Mouse (Mus musculus) layer of hippocampus, postnatal 14 days (tissue): ENCODE results near the gene Krt19. TPM values are rescaled to one million over a fixed set of nuclear protein-coding genes. Genes with fewer than 3 reads are reported as not detected.

Experiments used
- DNase-seq, 2 experiments: peaks; one replicate each; pipeline ENCODE4 v3.0.0; 2021 to 2022; ENCODE audit warnings: low spot score in 2 of 2, mixed read lengths in 1 of 2
- long read RNA-seq, 2 experiments: library from polyadenylated mRNA; stranded (forward); transcript quantifications; one replicate each; pipeline ENCODE4 v2.0.0; 2021
- total RNA-seq, 2 experiments: library from RNA; stranded (reverse); gene quantifications; 2 replicates each; pipeline ENCODE4 v1.2.3; 2021

The Krt19 gene
- total RNA-seq = under 1 TPM; 0.48 to 0.81 TPM
- long read RNA-seq, experiment 1 = 0 reads
- long read RNA-seq, experiment 2 = 0 reads

DNA sequence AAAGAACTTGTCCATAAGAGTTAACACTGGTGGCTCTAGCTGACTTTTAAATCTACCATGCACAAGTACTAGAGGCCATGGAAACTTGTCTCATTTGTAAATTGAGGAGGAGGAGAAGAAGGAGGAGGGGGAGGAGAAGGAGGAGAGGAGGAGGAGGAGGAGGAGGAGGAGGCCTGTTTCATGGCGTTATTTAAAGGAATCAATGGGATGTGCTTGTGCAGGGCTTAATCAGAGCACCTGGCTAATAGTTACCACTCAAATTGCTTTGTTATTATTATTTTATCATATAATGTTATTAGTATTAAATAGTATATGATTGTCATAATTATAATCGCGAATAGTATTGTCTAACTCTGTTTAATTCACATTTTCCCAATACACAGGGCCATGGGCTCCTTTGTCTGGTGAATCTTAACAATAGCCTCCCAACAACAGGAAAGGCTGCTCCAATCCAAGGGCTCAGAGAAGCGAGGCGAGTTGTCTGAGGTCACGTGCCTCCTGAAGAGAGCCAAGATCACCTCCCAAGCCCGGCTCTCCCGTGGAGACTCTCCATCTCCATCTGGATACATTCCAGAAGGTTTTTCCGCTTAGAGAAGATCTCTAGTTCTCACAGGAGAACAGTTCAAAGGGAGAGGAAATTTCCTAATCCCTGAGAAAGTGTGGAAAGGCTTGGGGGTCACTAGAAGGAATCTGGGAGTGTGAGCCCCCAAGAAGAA is at the start of gene Krt19:
TSS of gene Krt19 (minus strand) at position 51 of the 716 bp plus-strand sequence.
- DNase-seq = no peak

DNA sequence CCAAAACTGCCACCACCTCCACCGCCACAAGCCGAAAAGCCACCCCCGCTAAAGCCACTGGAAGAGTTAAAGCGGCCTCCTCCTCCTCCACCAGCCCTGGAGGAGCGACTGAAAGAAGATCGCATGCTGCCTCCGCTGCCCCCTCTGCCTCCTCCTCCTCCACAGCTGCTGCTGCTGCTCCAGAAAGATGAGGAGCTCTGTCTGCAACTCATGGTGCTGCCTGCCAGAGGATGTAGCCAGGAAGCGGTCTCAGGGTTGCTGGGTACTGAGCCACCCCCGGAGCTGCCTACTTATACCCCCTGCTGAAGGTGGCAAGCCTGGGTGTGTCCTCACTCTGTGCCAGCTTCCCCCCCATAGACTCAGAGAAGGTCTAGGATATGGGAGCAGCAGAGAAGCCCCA is 44.5 kb upstream of the Krt19 start, which contains the start of gene Krt9:
TSS of gene Krt9 (minus strand) at position 255 of the 400 bp plus-strand sequence.
- no peak for DNase-seq

DNA sequence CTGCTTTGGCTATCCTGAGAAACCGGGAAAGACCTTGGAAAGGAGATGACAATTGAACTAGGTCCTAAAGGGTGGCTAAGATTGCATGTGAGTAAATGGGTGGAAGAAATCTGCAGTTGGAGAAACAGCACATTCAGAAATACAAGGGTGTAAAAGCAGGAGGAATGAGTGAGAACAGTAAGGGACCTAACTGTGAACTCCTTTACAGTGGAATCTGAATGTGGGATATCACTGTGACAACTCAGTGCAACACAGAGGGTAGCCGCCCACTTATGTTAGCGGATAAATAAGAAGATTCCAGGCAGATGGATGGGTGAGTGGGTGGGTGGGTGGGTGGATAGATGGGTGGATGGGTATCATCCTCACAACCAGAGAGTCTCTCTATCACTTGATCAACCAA is 43.4 kb upstream of the Krt19 start:
- DNase-seq = no peak

DNA sequence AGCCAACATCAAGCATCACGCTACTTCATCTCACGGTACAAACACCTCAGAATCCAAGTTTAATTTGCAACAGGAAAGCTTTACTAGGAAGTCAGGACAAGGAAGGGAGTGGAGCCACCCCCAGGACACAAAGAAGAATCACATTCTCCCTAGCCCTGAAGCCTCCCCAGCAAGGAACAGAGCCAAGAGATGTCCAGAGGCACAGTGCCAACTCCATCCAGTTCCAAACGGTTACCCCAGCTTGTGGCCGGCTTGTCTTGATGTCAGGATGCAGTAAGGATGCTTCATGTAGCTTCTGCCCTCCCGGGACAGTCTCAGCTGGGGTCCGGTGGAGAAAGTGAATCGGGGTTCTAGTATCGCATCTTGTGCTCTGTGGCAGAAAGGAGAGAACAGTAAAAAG is 38.3 kb upstream of the Krt19 start:
- no peak for DNase-seq

DNA sequence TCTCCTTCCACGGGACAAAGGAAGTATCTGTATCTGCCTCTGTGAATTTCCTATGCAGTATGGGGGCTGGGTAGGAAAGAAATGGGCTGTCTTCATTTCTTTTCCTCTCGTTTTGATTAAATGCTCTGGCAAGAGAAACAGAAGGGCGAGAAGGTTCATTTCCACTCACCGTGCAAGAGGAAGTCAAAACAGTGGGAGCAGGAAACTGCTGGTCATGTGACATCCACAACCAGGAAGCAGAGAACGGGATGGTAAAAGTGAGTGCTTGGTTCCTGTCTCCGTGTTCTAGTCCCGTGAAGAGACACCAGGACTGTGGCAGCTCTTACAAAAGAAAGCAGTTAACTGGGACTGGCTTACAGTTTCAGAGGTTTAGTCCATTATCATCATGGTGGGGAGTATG is 33.3 kb upstream of the Krt19 start:
- DNase-seq = no peak

DNA sequence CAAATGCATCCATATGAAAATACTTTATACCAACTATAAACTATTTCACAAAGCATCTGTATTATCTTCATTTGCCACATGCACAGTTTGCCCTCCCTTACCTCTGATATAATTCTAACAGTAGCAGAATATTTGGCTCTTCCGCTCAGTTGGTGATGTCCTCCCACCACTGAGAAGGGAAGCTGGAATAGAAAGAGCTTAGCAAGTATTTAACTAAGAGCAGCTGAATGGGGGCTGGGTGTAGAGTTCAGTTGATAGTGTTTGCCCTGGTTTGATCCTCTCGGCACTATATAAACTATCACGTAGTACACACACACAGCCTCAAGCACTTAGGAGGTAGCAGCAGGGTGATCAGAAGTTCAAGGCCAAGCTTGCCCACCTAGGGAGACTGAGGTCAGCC is 30.8 kb upstream of the Krt19 start:
- DNase-seq = no peak

DNA sequence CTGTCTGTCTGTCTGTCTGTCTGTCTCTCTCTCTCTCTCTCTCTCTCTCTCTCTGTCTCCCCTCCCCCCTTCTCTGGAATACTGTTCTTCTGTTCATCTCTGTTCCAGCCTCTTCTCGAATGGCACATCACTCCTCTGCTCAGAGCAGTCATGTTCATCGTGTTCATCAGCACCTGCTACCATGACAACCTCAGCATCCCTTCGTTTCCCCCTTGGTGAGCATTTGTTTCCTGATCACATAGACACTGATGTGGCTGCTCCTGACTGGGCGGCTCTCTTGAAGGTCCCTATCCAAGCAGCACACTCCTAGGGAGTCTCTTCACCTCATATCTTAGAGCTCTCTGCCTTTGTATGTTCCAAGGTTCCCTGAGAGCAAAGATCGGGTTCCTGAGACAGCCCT is 29.8 kb upstream of the Krt19 start:
- DNase-seq = peak; percentile 22 to 61

DNA sequence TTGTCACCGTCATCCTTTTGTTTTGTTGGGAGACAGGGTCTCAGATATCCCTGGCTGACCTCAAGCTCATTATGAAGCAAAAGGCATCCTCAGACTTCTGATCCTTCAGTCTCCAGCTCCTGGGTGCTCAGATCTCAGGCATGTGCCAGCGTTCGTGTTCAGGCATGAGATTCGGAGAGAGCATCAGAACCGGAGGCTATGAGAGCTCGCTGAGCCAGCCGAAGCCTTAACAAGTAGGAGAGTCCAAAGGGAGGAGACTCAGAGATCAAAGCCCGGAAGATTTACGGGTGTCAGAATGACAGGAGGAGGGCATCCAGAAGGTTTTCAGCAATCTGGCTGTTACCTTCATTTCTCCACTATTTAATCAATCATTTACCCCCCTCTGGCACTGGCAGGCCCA is 28.3 kb upstream of the Krt19 start:
- DNase-seq = no peak

DNA sequence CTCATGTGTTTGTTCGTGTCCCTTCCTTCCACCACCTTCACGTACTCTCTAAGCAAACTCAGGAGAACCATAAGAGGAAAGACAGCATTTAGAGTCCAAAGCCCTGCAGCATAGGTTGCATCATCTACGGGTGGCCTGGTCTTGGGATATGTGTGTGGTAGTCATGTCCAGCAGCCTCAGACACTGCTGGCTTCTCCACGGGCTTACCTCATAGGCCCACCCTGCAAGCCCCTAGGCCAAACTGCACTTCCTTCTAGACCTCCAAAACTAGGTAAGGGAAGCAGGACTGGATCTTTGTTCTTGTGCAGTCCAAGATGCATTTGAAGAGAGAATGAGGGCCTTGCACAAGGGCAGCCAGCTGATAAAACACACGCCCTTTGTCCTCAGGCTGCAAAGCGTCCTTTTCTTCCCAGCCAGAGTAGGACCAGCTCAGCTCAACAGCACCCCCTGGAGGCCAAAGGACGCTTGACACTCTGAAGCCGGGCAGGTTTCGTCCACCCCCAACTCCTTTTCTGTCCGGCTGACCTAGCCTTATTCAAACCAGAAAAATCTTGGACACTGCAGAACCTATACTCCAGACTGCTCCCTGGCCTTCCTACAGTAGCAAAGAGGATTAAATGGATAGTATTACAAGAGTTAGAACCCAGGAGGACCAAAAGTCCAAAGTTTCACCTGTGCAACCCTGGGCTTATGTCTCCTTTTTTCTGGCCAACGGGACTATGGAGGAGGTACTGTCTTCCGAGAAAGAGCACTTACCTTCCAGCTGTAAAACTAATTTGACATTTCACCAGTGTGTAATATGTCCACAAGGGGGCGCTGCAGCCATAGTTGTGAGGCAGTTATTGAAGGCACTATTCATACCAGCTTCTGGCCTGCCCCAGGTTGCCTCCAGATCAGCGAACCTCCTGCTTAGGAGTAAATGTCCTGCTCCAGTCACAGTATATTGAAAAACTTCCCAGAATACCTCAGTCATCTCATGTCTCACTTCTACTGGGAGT is 20.6 kb upstream of the Krt19 start:
- DNase-seq = peak; percentile 67 to 81

DNA sequence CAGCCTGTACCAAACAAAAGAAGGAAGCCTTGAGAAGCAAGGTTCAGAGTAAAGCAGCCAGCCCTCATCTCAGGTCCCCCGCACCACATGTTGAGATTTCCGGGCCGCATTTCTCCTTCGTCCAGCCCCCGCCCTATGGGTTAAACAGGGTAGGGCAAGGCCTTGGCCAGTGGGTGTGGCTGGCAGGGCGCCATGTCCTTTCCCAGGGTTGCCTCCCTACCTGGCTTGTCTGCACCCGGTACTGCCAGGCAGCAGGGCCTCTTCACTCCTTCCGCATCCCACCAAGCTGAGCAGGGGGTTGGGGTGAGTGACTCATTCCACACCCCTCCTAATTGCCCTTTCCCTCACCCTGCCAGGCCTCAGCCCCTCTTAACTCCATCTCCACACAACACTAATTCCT is 19.6 kb upstream of the Krt19 start:
- no peak for DNase-seq

DNA sequence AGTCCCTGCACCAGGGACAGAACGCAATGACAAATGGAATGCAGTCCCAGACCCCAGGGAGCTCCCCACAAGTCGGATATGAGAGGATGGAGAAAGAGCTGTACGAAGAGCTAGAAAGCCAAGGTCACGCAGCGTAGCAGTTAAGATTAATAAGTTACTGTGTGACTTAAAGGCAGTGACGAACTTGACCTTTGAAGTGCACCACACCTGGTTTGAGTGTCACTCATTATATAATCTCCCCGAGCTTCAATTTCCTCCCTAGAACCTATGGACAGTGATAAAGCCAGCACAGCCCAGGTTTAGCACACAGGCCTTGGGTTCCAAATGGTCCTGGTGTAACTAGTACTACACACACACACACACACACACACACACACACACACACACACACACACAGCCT is 15.9 kb upstream of the Krt19 start:
- no peak for DNase-seq

DNA sequence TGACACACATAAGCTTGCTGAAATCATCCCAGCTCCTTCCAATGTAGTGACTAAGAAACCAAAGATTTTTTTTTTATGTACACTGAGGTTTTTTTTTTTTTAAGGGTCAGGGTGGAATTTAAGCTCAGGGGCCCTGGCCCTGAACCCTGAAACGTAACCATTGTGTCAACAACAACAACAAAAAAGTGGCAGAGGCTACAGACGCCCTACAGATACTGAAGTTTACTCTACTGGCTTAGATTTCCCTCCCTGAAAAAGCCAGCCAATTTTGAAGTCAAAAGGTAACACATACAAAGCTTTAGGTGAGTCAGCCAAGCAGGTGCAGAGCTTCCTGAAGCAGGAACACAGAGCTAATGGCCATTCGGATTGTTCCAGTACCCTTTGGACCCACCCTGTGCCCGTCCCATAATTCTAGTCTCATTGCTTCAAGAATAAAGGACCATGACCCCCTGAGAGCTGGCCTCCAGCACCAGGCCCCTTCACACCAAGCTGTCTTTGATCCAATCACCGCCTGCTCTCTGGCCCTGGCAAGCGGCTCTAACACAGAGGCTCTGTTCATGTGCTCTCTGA is 9.5 kb upstream of the Krt19 start:
- no peak for DNase-seq

DNA sequence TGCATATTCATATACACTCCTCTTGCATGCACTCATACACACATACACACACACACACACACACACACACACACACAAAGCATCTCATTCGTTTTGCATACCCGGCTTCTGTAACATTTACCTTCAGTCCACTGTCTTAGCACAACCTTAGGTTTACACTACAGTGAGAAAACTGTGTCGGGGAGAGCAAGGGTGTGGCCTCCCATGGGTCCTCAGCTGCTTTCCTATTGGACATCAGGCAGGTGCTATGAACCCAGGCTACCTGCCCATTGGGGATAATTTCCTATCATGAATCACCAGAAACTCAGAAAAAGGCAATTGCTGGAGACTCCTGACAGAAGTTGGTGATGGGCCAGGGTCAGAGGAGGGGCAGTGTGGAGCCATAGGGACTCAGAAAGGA is 8.9 kb upstream of the Krt19 start:
- DNase-seq = no peak

DNA sequence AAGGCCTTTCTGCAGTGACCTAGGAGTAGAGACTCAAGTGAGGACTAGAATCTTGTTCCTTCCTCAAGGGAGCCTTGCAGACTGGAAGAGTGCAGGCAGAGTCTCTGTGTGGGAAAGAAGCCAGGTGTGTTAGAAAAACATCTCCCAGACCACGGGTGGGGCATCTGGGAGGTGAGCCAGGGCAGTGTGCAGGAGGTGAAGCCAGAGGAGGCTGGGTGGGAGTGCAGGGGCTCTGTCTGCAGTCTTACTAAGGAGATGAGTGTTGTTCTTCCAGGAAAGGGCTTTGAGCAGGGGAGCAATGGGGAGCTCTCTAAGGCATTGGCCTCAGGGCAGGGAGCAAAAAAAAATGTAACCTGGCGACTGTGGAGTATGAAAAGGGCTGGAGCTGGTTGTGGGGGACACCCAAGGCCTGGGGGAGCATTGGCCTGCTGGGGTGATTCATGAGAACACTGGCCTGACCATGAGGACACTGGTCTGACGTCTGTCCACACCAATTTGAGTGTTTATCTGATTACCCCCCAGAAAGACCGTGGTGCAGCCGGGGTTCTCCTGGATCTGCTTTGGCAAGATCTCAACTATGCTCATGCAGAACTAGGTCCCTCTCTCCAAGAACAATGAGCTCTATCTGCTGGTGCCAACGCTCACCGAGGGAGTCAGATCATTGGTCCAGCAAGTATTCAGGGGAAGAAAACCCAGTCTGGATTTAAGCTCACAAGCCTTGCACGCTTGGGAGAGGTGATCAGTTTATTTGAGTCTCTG is 7.2 kb upstream of the Krt19 start:
- DNase-seq = no peak

DNA sequence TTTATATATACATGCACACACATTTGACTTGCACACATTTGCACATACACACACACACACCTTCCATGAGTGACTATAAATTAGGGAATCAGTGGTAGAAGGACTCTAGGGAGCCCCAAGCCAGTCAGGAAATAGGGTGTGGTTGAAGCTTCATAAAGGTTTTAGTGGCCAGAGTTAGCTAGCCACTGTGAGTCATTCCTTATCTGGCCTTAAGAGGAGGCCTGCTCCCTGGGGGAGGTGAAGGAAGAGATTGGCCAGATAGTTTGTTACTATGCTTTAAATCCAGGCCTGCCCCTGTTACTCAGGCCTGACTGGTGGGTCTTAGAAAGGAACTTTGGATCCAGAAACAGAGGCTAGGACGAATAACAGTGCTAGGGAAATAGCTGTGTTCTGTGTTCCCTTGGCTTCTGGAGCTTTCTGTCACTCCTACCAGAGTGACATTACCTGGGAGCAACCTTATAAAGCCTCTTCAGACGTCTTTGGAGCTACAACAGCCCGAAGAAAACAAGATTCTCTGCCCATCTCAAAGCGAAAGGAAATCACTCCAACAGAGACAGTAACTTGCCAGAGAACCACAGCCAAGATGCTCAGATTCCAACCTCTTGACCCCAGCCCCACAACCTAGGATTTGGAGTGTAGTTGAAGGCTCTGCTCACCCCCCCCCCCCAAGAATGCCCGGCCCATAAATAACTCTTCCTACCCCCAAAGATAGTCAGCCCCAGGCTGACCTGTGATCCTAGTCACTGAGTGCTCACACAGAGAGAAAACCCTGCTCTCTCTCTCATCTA is 705 bp downstream of the Krt19 start:
- DNase-seq = no peak

DNA sequence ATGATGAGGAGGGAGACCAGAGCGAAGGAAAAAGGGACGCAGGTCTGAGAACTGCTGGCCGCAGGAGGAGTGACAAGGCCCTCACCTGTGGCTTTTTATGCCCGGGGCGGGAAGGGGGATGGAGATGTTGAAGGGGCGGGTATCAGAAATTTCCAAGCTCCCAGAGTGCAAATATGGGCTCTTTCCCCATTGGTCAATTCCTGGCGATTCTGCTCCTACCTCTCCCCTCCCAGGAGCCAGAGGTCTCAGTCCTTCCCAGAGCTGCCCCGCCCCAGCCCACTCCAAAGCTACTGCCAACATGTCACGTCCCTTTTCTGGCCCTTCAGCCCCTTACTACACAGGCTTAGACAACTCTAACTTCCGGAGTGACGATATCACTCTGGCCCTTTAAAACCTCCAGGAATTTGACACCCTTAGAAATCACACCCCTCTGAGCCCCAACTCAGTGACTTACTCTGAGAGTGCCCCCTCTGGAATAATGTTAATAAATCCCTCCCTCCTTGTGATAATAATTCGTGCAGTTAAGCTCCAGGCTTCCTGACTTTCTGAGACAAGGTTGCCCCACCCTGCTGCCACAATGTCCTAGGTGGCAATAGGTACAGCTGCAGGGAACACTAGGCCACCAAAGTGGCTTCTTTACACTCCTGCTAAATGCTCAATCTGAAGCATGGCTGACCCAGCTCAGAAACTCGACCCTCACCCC is 2.5 kb downstream of the Krt19 start:
- no peak for DNase-seq

DNA sequence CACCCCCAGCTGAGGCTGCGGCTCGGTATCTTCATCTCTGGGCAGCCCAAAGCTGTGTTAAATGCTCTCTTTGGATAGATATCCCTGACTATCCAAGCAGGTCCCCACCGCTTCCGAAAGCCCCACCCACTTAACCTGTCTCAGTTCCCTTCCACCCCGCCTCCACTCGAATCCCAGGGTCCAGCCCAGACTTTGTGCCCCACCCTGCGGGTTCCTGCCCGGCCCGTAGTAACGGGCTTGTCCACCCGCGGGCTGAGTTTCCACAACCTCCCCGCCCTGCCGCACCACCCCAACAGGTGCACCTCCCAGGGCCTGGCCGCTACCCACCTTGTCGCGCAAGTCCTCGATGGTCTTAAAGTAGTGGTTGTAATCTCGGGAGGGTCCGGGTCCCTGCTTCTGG is 3.4 kb downstream of the Krt19 start:
- no peak for DNase-seq

DNA sequence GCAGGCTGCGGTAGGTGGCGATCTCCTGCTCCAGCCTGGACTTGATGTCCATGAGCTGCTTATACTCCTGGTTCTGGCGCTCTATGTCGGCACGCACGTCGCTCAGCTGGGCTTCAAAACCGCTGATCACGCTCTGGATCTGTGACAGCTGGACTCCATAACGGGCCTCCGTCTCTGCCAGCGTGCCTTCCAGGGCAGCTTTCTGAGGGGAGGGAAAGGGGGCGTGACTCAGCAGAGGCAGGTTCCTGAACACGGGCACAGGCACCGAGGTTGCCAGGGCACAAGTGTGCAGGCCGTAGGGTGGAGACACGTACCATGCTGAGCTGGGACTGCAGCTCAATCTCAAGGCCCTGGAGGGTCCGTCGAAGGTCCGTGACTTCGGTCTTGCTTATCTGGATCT is 7.5 kb downstream of the Krt19 start:
- DNase-seq = no peak

DNA sequence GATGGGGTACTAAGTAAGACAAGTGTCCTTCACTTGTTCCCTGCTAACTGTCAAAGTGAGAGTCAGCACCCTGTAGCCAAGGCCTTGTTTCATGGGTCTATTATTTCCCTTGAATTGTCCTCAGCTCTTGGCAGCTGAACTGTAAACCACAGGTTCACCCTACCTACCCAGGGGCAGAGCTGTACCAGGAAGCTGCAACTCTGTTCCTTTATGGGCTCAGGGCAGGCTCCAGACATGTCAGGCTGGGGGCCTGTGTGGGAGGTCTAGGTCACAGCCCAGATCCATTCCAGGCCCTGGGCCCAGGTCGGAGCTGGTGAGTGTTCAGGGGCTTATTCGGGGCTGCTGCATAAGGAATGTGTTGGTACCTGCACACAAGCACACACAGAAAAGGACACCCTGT is 9.1 kb downstream of the Krt19 start:
- no peak for DNase-seq

DNA sequence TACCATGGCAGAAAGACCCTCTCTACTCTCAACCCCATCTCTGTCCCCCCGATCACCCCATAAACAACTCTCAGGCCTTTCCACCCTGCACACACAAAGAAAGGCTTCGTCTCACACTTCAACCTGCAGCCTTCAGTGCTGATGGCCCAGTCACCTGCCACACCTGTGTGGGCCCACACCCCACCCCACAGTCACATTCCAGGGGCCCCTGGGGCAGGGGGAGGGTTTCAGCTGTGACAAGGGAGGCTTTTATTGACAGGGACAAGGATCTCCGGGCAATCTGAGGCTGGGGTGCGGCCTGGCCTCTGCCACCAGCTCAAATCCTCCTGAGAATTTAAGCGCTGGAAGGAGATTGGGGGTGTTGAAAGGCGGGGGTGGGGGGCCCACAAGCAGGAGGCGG is 9.7 kb downstream of the Krt19 start:
- DNase-seq = no peak
